8 mouse cellular contexts compared by ENCODE assay signal in genomic region chr1:152779071-152779737, GRCm38 (mm10). TPM values are rescaled to one million over a fixed set of nuclear protein-coding genes. Genes with fewer than 3 reads are reported as not detected.
DNase-seq lines count a peak whose midpoint lies in the region; ATAC-seq and TF ChIP-seq lines count a peak whose summit lies in the region.

No protein-coding gene starts in this region.

- no peaks in the 10 kb centered on the region for H3K36me3 ChIP-seq in heart, adult 2 months (ENCODE audit: control insufficient read depth, insufficient read depth, low read length)
- H3K36me3 ChIP-seq in limb, embryonic 14.5 days (ENCODE audit: control insufficient read depth, insufficient read depth, low read length), result peaks cover 11% of the 10 kb centered on the region
- peaks cover 9% of the 10 kb centered on the region; the same call in 1 of the 2 replicates for H3K36me3 ChIP-seq in midbrain, postnatal 0 days (ENCODE audit: insufficient read depth, low read length)
- peaks cover 7% of the 10 kb centered on the region for H3K36me3 ChIP-seq in splenic B cell, adult 2 months (ENCODE audit: control insufficient read depth, insufficient read depth, low read length, poor library complexity, severe bottlenecking)

- intact Hi-C loops in heart, adult 2 months (cut with DNase I), result no loop called here

- no peak overlapping the region for H3K9ac ChIP-seq in heart, adult 2 months (ENCODE audit: low read depth, low read length)
- no peak overlapping the region for H3K9ac ChIP-seq in limb, embryonic 14.5 days (ENCODE audit: low read depth, low read length, severe bottlenecking)
- no peak overlapping the region for H3K9ac ChIP-seq in midbrain, postnatal 0 days (replicated peaks; ENCODE audit: low read length, poor library complexity, severe bottlenecking)

- WGBS in heart, adult 2 months, result 13% methylated on average over 10 of the region's 10 CpGs
- 35% methylated on average over 10 of the region's 10 CpGs for WGBS in limb, embryonic 14.5 days
- WGBS in midbrain, postnatal 0 days, result 39% methylated on average over 10 of the region's 10 CpGs

- TF ChIP-seq EP300 in heart, adult 2 months (IDR thresholded peaks at IDR 0.05; ENCODE audit: insufficient read depth, low read depth, low read length), result 0 out of 2 replicates have a peak, but pooled peaks have one; percentile 23

- no peak for ATAC-seq in limb, embryonic 14.5 days (ENCODE audit: low FRiP score, low read depth)
- ATAC-seq in midbrain, postnatal 0 days (ENCODE audit: low FRiP score), result no peak

- no peaks in the 10 kb centered on the region for H3K9me3 ChIP-seq in limb, embryonic 14.5 days (ENCODE audit: control insufficient read depth, low read length)
- H3K9me3 ChIP-seq in midbrain, postnatal 0 days (ENCODE audit: low read length), result no peaks in the 10 kb centered on the region

- H3K79me2 ChIP-seq in heart, adult 2 months (replicated peaks; ENCODE audit: control insufficient read depth, insufficient read depth, low read length), result no peaks in the 10 kb centered on the region

- no peak for TF ChIP-seq POLR2A in heart, adult 2 months (IDR thresholded peaks at IDR 0.05; ENCODE audit: insufficient read depth, low read depth, low read length)
- TF ChIP-seq POLR2A in limb, embryonic 14.5 days (IDR thresholded peaks at IDR 0.05; ENCODE audit: borderline replicate concordance, extremely low read depth, insufficient read depth, insufficient read length), result no peak

- H3K27ac ChIP-seq in heart, adult 2 months, result no peak overlapping the region
- no peak overlapping the region for H3K27ac ChIP-seq in limb, embryonic 14.5 days (replicated peaks; ENCODE audit: low read depth, low read length)
- H3K27ac ChIP-seq in midbrain, postnatal 0 days (ENCODE audit: low read depth, low read length), result no peak overlapping the region

- no peaks in the 10 kb centered on the region for H3K27me3 ChIP-seq in heart, adult 2 months (ENCODE audit: control insufficient read depth, insufficient read depth, low read length)
- no peaks in the 10 kb centered on the region for H3K27me3 ChIP-seq in limb, embryonic 14.5 days (ENCODE audit: control insufficient read depth, insufficient read depth, low read length)
- no peaks in the 10 kb centered on the region for H3K27me3 ChIP-seq in midbrain, postnatal 0 days (ENCODE audit: insufficient read depth, low read length)
- no peaks in the 10 kb centered on the region for H3K27me3 ChIP-seq in splenic B cell, adult 2 months (ENCODE audit: control insufficient read depth, insufficient read depth, low read length, poor library complexity, severe bottlenecking)

- no peak overlapping the region for H3K4me3 ChIP-seq in heart, adult 2 months
- no peak overlapping the region for H3K4me3 ChIP-seq in limb, embryonic 14.5 days (replicated peaks; ENCODE audit: low read length)
- H3K4me3 ChIP-seq in midbrain, postnatal 0 days (ENCODE audit: low read depth, low read length), result no peak overlapping the region

- no peak overlapping the region for H3K4me2 ChIP-seq in limb, embryonic 14.5 days (replicated peaks; ENCODE audit: low read depth, low read length, severe bottlenecking)
- no peak overlapping the region for H3K4me2 ChIP-seq in midbrain, postnatal 0 days (ENCODE audit: low read depth, low read length, poor library complexity, severe bottlenecking)

- peak; percentile 93 for TF ChIP-seq CTCF in heart, adult 2 months (IDR thresholded peaks at IDR 0.05)
- TF ChIP-seq CTCF in midbrain, postnatal 0 days (IDR thresholded peaks at IDR 0.05), result peak; percentile 63

- DNase-seq in 3T3-L1 (ENCODE audit: low read depth, low spot score), result peak; percentile 81
- peak; percentile 84 to 94 for DNase-seq in adrenal gland, adult (ENCODE audit: inconsistent age in 2 of 2, low spot score in 1 of 2)
- peak; percentile 81 for DNase-seq in embryo, embryonic 10.5 days (ENCODE audit: low spot score)
- DNase-seq in heart, adult 2 months, result peak; percentile 80 to 84
- peak; percentile 83 for DNase-seq in kidney, adult 9 months
- DNase-seq in limb, embryonic 14.5 days (ENCODE audit: low spot score), result peak; percentile 60
- peak; percentile 44 for DNase-seq in midbrain, postnatal 0 days (ENCODE audit: low spot score)
- peak; percentile 78 for DNase-seq in splenic B cell, adult 2 months (ENCODE audit: low read depth, low spot score)

- no peaks in the 10 kb centered on the region; the same call in 1 of the 2 replicates for H3K4me1 ChIP-seq in heart, adult 2 months (ENCODE audit: control insufficient read depth, insufficient read depth, low read length)
- H3K4me1 ChIP-seq in limb, embryonic 14.5 days (ENCODE audit: control insufficient read depth, insufficient read depth, low read length), result no peaks in the 10 kb centered on the region
- H3K4me1 ChIP-seq in midbrain, postnatal 0 days (ENCODE audit: insufficient read depth, low read length), result no peaks in the 10 kb centered on the region

RNA-seq across cellular contexts. Expression of gene Arpc5, which starts 12.9 kb away (rescaled TPM):
- total RNA-seq in heart, adult 2 months (2021), result 10 to 100 TPM; 26.4 to 27.7 TPM
- 23.6 and 32.9 TPM in 2 replicates for polyA plus RNA-seq in heart, adult 2 months (2012; rRNA removed)
- polyA plus RNA-seq in limb, embryonic 14.5 days (2012; rRNA removed), result 96.4 and 136 TPM in 2 replicates
- polyA plus RNA-seq in limb, embryonic 14.5 days (2014; fragmentation: Nextera tagmentation; extraction: Ambion mirVana), result 257 and 263 TPM in 2 replicates
- total RNA-seq in midbrain, postnatal 0 days (2014; rRNA removed), result 168 and 207 TPM in 2 replicates
- polyA plus RNA-seq in midbrain, postnatal 0 days (2015; fragmentation: Nextera tagmentation; extraction: Ambion mirVana), result 384 and 410 TPM in 2 replicates

RNA-seq across cellular contexts. Expression of gene Rgl1, which starts 13.1 kb away (rescaled TPM):
- total RNA-seq in heart, adult 2 months (2021), result 10 to 100 TPM; 28.4 to 33.2 TPM
- polyA plus RNA-seq in heart, adult 2 months (2012; rRNA removed), result 14.9 and 22.7 TPM in 2 replicates
- polyA plus RNA-seq in limb, embryonic 14.5 days (2012; rRNA removed), result 28.5 and 29.6 TPM in 2 replicates
- polyA plus RNA-seq in limb, embryonic 14.5 days (2014; fragmentation: Nextera tagmentation; extraction: Ambion mirVana), result 40.5 and 46.1 TPM in 2 replicates
- 14.3 and 16.9 TPM in 2 replicates for total RNA-seq in midbrain, postnatal 0 days (2014; rRNA removed)
- 13.8 and 16.2 TPM in 2 replicates for polyA plus RNA-seq in midbrain, postnatal 0 days (2015; fragmentation: Nextera tagmentation; extraction: Ambion mirVana)

RNA-seq across cellular contexts. Expression of gene Ncf2, which starts 20.8 kb away (rescaled TPM):
- total RNA-seq in heart, adult 2 months (2021), result 1 to 10 TPM; 3.3 to 4.0 TPM
- 3.0 and 3.2 TPM in 2 replicates for polyA plus RNA-seq in heart, adult 2 months (2012; rRNA removed)
- 3.8 and 5.2 TPM in 2 replicates for polyA plus RNA-seq in limb, embryonic 14.5 days (2012; rRNA removed)
- polyA plus RNA-seq in limb, embryonic 14.5 days (2014; fragmentation: Nextera tagmentation; extraction: Ambion mirVana), result 6.0 and 6.8 TPM in 2 replicates
- 1.2 and 1.6 TPM in 2 replicates for total RNA-seq in midbrain, postnatal 0 days (2014; rRNA removed)
- polyA plus RNA-seq in midbrain, postnatal 0 days (2015; fragmentation: Nextera tagmentation; extraction: Ambion mirVana), result 1.8 and 1.9 TPM in 2 replicates

RNA-seq across cellular contexts. Expression of gene Apobec4, which starts 28.9 kb away (rescaled TPM):
- total RNA-seq in heart, adult 2 months (2021), result not detected
- not detected in 2 replicates for polyA plus RNA-seq in heart, adult 2 months (2012; rRNA removed)
- polyA plus RNA-seq in limb, embryonic 14.5 days (2012; rRNA removed), result not detected in 2 replicates
- not detected in 2 replicates for polyA plus RNA-seq in limb, embryonic 14.5 days (2014; fragmentation: Nextera tagmentation; extraction: Ambion mirVana)
- total RNA-seq in midbrain, postnatal 0 days (2014; rRNA removed), result not detected in 2 replicates
- not detected in 2 replicates for polyA plus RNA-seq in midbrain, postnatal 0 days (2015; fragmentation: Nextera tagmentation; extraction: Ambion mirVana)
